Mouse (Mus musculus): Measurements from ENCODE around the gene Fhl3. TPM values are rescaled to one million over a fixed set of nuclear protein-coding genes. Genes with fewer than 3 reads are reported as not detected.

Fhl3 gene
- polyA plus RNA-seq, 1 experiment from 2014 or later, result 1.6 TPM

DNA sequence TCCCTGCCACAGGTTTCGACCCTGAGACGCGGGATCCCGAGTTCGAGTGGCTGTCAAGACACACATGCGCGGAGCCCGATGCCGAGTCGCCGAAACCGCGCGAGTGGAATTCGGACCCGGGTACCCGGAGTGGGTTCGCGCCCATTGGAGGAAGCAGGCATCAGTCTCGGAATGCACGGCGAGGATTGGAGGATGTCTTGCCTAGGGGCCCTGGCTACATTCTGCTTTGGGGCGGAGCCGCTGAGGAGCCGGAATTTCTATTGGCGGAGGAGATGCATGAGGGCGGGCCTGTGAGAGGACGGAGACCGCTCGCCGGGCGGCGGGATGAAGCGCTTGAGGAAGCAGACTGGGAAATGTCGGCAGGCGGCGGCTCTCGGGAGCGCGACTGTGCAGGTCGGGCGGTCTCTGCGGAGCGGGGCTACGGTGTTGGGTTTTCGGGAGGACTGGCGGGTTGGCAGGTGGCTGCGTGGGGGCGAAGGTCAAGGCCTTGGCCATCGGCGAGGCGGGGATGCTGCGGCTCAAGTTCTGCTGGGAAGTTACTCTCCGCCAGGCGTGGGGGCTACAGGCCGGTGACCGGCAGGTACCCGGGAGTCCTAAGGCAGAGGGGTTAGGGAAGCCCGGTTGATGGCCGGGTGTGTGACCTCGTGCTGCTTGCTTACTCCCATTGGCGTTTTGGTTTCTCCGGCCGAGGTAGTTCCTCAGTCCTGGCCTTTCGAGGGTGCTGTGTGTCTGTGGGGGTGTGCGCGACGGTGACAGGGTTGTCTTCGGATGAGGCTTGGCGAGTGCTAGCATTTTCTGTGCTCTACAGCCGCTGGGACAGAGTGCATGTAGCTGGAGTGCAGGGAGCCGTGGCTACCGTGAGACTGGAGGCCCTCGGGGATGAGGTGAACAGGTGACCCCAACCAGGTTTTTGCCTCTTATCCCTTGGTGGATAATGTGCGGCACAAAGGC lies 51.1 kb downstream of the Fhl3 start:
- Histone ChIP-seq H3K36me3 (replicated peaks) (0 out of 2 replicates have a peak, but pooled peaks cover 3% of the 10 kb centered on the region), H3K4me3 (peak overlapping the region; percentile 78), H3K4me1 (peaks cover 16% of the 10 kb centered on the region), H3K27me3 (replicated peaks) (no peaks in the 10 kb centered on the region), H3K9ac (peak overlapping the region; percentile 64), H3K27ac (peak overlapping the region; percentile 39; the same call in 1 of the 2 replicates), H3K9me3 (no peaks in the 10 kb centered on the region), H3K4me2 (peak overlapping the region; percentile 95)
- ATAC-seq (replicated peaks), result peak; percentile 99
- under 1% methylated on average over 75 of the region's 75 CpGs for WGBS

- H3K4me1 ChIP-seq, result peaks cover 16% of the 10 kb centered on the region
- H3K27ac ChIP-seq, result no peak overlapping the region
- peak overlapping the region; percentile 95 for H3K4me2 ChIP-seq
- H3K4me3 ChIP-seq, result peak overlapping the region; percentile 78
- peak overlapping the region; percentile 64 for H3K9ac ChIP-seq
- H3K36me3 ChIP-seq (replicated peaks), result 0 out of 2 replicates have a peak, but pooled peaks cover 1% of the 10 kb centered on the region
- ATAC-seq (replicated peaks), result no peak
- H3K9me3 ChIP-seq, result no peaks in the 10 kb centered on the region
- no peaks in the 10 kb centered on the region for H3K27me3 ChIP-seq (replicated peaks)
- WGBS, result 17% methylated on average over 15 of the region's 15 CpGs
These were observed 52.0 kb downstream of the Fhl3 start for GRCm38 (mm10) chr4:124752281-124753199.

GRCm38 (mm10) chr4:124755526-124755925 lies 55.0 kb downstream of the Fhl3 start:
- Histone ChIP-seq H3K27ac (no peak overlapping the region), H3K9ac (no peak overlapping the region), H3K36me3 (replicated peaks) (no peaks in the 10 kb centered on the region; the same call in 1 of the 2 replicates), H3K4me3 (no peak overlapping the region), H3K27me3 (replicated peaks) (no peaks in the 10 kb centered on the region), H3K4me1 (peaks cover 16% of the 10 kb centered on the region), H3K9me3 (no peaks in the 10 kb centered on the region), H3K4me2 (no peak overlapping the region)
- ATAC-seq (replicated peaks), result no peak
- 65% methylated on average over 7 of the region's 7 CpGs for WGBS

MicroRNAs within 50 kb of the gene (microRNA counts, 519-probe panel; counts per million panel counts)
- microRNA mmu-miR-697 (not detected), microRNA mmu-miR-698 (not detected)

Small RNA genes within 50 kb of the gene (microRNA-seq; reads per million reads assigned to microRNA genes)
- gene Gm24721, result not detected
- not detected for gene Mir697
- gene Mir698, result not detected

Other genes with a start within 250 kb of the Fhl3 start
- 0.98 and 1.3 TPM in 2 replicates for gene 3100002H09Rik, start 89.9 kb upstream of the Fhl3 start, polyA plus RNA-seq (2015; fragmentation: Nextera tagmentation; extraction: Ambion mirVana)
- 16.8 and 22.6 TPM in 2 replicates for gene Pou3f1, start 43.9 kb upstream of the Fhl3 start, polyA plus RNA-seq (2015; fragmentation: Nextera tagmentation; extraction: Ambion mirVana)
- 36.8 and 41.8 TPM in 2 replicates for gene Utp11, start 7.1 kb upstream of the Fhl3 start, polyA plus RNA-seq (2015; fragmentation: Nextera tagmentation; extraction: Ambion mirVana)
- 110 and 112 TPM in 2 replicates for gene Sf3a3, start 14.1 kb downstream of the Fhl3 start, polyA plus RNA-seq (2015; fragmentation: Nextera tagmentation; extraction: Ambion mirVana)
- gene Inpp5b, start 41.1 kb downstream of the Fhl3 start, polyA plus RNA-seq (2015; fragmentation: Nextera tagmentation; extraction: Ambion mirVana), result 22.4 and 29.1 TPM in 2 replicates
- gene Mtf1, start 101.4 kb downstream of the Fhl3 start, polyA plus RNA-seq (2015; fragmentation: Nextera tagmentation; extraction: Ambion mirVana), result 13.7 and 16.0 TPM in 2 replicates
- gene Yrdc, start 150.0 kb downstream of the Fhl3 start, polyA plus RNA-seq (2015; fragmentation: Nextera tagmentation; extraction: Ambion mirVana), result 49.2 and 50.5 TPM in 2 replicates
- gene 1110065P20Rik, start 150.5 kb downstream of the Fhl3 start, polyA plus RNA-seq (2015; fragmentation: Nextera tagmentation; extraction: Ambion mirVana), result 94.8 and 95.8 TPM in 2 replicates
- 13.8 and 14.2 TPM in 2 replicates for gene Maneal, start 161.5 kb downstream of the Fhl3 start, polyA plus RNA-seq (2015; fragmentation: Nextera tagmentation; extraction: Ambion mirVana)
- gene Epha10, start 180.2 kb downstream of the Fhl3 start, polyA plus RNA-seq (2015; fragmentation: Nextera tagmentation; extraction: Ambion mirVana), result 16.1 and 16.3 TPM in 2 replicates
- 14.3 and 16.9 TPM in 2 replicates for gene 9930104L06Rik, start 236.3 kb downstream of the Fhl3 start, polyA plus RNA-seq (2015; fragmentation: Nextera tagmentation; extraction: Ambion mirVana)
- 24.8 and 30.6 TPM in 2 replicates for gene Cdca8, start 238.6 kb downstream of the Fhl3 start, polyA plus RNA-seq (2015; fragmentation: Nextera tagmentation; extraction: Ambion mirVana)